Mouse (Mus musculus) neural tube, embryonic 14.5 days (tissue): ENCODE measurements at regions not wholly inside any gene's neighbourhood (a gene's known extent, or its start where the extent isn't known, plus 50 kb on each side); places are given as distances from the start of the nearest gene placed in this dataset.

Experiments used
- ATAC-seq: fragments of 200-750 bp; cut with Nextera tagmentation; 2 replicates; pipeline ENCODE4 v1.8.0; 2017; ENCODE audit warnings: low read depth, mild to moderate bottlenecking, moderate TSS enrichment, moderate library complexity
- H3K27ac ChIP-seq: fragments of 300-500 bp; sonication (generic); 2 replicates; pipeline ENCODE4 v1.5.1; 2014; ENCODE audit warnings: low read depth, mild to moderate bottlenecking, control low read depth, low read length, moderate library complexity, mixed read lengths
- H3K27me3 ChIP-seq: fragments of 300-500 bp; sonication (generic); 2 replicates; pipeline ENCODE4 v1.6.1; 2014; ENCODE audit warnings: low read length; ENCODE audit not compliant: control insufficient read depth, insufficient read depth
- H3K36me3 ChIP-seq: fragments of 300-500 bp; sonication (generic); 2 replicates; pipeline ENCODE4 v1.6.1; 2014; ENCODE audit warnings: low read length, mixed read lengths; ENCODE audit not compliant: control insufficient read depth, insufficient read depth
- H3K4me1 ChIP-seq: fragments of 300-500 bp; sonication (generic); 2 replicates; pipeline ENCODE4 v1.6.1; 2014; ENCODE audit warnings: low read length; ENCODE audit not compliant: control insufficient read depth, insufficient read depth
- H3K4me2 ChIP-seq: fragments of 300-500 bp; sonication (generic); 2 replicates; pipeline ENCODE4 v1.6.1; 2014; ENCODE audit warnings: mild to moderate bottlenecking, low read depth, low read length, control low read depth
- H3K4me3 ChIP-seq: fragments of 300-500 bp; sonication (generic); 2 replicates; pipeline ENCODE4 v1.5.1; 2014; ENCODE audit warnings: low read depth, low read length, control low read depth, mixed read lengths
- H3K9ac ChIP-seq: fragments of 300-500 bp; sonication (generic); replicated peaks from 2 replicates; pipeline ENCODE4 v1.6.1; 2014; ENCODE audit warnings: low read depth, mild to moderate bottlenecking, control low read depth, low read length, mixed read lengths
- H3K9me3 ChIP-seq: fragments of 300-500 bp; sonication (generic); 2 replicates; pipeline ENCODE4 v1.6.1; 2016; ENCODE audit warnings: low read length; ENCODE audit not compliant: control insufficient read depth
- WGBS: fragments of 180-500 bp; shearing (Covaris S2); extraction: QIAGEN DNeasy Blood & Tissue Kit; methylation state at CpG from one replicate; pipeline ENCODE4 v1.1.7; 2014; 5-methylcytosine and 5-hydroxymethylcytosine counted together

GRCm38 (mm10) chr4:150752151-150752550 is 100.2 kb upstream of the Slc45a1 start:
- WGBS, result 92% methylated on average over 8 of the region's 8 CpGs

DNA sequence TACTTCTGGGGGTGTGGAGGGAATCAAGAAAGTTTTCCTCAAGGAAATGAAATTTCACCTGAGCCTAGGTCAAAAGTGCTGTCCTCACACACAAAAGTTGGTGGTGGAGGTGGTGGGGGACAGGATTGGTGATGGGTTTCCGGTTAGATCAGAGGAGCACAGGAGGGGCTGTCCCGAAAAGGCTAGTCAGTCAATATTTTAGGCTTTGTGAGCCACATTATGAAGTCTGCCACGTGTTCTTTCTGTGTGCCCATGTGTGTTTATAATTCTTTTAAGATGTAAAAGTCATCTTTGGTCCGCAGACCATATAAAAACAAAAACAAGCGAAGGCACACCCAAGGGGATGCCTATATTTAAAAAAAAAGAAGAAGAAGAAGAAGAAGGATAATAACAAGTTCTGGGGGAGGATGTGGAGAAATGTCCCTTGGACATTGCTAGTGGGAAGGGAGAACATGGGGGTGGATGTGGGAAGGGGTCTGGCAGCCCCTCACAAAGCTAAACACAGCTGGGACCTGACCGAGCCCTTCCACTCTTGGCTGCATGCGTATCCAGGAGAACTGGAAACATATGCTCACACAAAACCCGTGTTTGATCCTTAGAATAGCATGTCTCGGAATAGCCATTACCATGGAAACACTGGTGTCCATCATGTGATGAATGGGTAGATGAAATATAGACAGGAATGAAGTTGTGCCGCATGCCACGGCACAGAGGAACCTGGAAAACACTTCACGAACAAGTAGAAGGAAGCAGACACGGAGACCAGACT is 98.7 kb upstream of the Slc45a1 start:
- H3K27me3 ChIP-seq, result no peaks in the 10 kb centered on the region
- no peak overlapping the region for H3K4me2 ChIP-seq
- no peak overlapping the region for H3K9ac ChIP-seq
- no peak for ATAC-seq
- no peaks in the 10 kb centered on the region for H3K36me3 ChIP-seq
- no peak overlapping the region for H3K27ac ChIP-seq
- WGBS, result 65% methylated on average over 13 of the region's 13 CpGs
- H3K4me1 ChIP-seq, result 0 out of 2 replicates have a peak, but pooled peaks cover 4% of the 10 kb centered on the region
- no peak overlapping the region for H3K4me3 ChIP-seq
- H3K9me3 ChIP-seq, result no peaks in the 10 kb centered on the region

More at GRCm38 (mm10) chr4:150752151-150752550, 100.2 kb upstream of the Slc45a1 start:
- no peak for ATAC-seq
- Histone ChIP-seq H3K4me2 (no peak overlapping the region), H3K9me3 (no peaks in the 10 kb centered on the region), H3K4me1 (0 out of 2 replicates have a peak, but pooled peaks cover 4% of the 10 kb centered on the region), H3K27me3 (no peaks in the 10 kb centered on the region), H3K36me3 (no peaks in the 10 kb centered on the region), H3K9ac (no peak overlapping the region), H3K4me3 (no peak overlapping the region), H3K27ac (no peak overlapping the region)

- no peaks in the 10 kb centered on the region for H3K36me3 ChIP-seq
- no peak overlapping the region for H3K27ac ChIP-seq
- no peak overlapping the region for H3K4me2 ChIP-seq
- 93% methylated on average over 8 of the region's 8 CpGs for WGBS
- no peaks in the 10 kb centered on the region for H3K9me3 ChIP-seq
- no peaks in the 10 kb centered on the region for H3K27me3 ChIP-seq
- no peak overlapping the region for H3K4me3 ChIP-seq
- H3K4me1 ChIP-seq, result 0 out of 2 replicates have a peak, but pooled peaks cover 4% of the 10 kb centered on the region
- no peak for ATAC-seq
- no peak overlapping the region for H3K9ac ChIP-seq
Observed at GRCm38 (mm10) chr4:150749066-150749465, 97.1 kb upstream of the Slc45a1 start.

DNA sequence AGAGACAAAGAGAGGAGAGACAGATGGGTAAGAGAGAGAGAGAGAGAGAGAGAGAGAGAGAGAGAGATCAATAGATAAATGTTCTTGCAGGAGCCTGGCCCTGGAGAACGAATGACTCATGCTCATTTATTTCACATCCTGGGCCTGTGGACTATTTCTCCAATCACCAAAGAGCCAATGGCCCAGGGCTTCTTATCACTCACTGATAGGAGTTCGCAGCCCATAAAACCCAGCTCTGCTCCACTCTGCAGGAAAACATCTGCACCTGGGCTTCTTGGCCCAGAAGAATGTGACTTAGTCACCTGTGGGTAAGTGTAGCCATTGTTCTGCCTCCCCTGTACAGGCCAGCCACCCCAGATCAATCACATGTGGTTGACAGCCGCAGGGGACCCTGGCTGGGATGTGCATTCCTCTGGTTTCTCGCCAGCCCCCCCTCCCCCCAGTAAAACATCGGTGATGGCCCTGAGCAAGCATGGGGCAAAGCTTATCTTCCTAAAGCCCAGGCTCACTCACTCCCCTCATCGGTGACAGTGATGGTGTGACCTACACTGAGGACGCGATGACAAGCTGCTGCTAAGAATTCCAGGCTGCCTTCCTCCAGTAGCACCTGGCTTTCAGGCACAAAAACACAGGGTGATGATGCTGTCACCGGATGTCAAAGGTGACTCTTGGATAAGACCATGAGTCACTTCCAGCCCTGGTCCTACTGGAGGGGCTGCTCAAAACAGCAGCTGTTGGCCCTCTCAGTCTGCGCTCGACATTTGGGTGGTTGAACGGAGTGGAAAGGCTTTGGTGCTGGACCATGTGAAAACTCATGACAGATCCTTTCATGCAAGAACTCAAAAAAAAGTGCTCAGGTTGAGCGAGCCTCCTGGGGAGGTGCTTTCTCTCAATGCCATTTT is 96.4 kb upstream of the Slc45a1 start:
- Histone ChIP-seq H3K27ac (no peak overlapping the region), H3K4me3 (no peak overlapping the region), H3K27me3 (no peaks in the 10 kb centered on the region), H3K4me2 (no peak overlapping the region), H3K4me1 (0 out of 2 replicates have a peak, but pooled peaks cover 4% of the 10 kb centered on the region), H3K9me3 (no peaks in the 10 kb centered on the region), H3K36me3 (no peaks in the 10 kb centered on the region), H3K9ac (no peak overlapping the region)
- 69% methylated on average over 13 of the region's 13 CpGs for WGBS
- no peak for ATAC-seq

GRCm38 (mm10) chr4:150746430-150746923 is 94.5 kb upstream of the Slc45a1 start:
- H3K9ac ChIP-seq, result no peak overlapping the region
- no peak overlapping the region for H3K4me3 ChIP-seq
- 88% methylated on average over 13 of the region's 13 CpGs for WGBS
- H3K9me3 ChIP-seq, result no peaks in the 10 kb centered on the region
- 0 out of 2 replicates have a peak, but pooled peaks cover 4% of the 10 kb centered on the region for H3K4me1 ChIP-seq
- no peak for ATAC-seq
- no peaks in the 10 kb centered on the region for H3K36me3 ChIP-seq
- H3K27ac ChIP-seq, result no peak overlapping the region
- H3K27me3 ChIP-seq, result no peaks in the 10 kb centered on the region
- no peak overlapping the region for H3K4me2 ChIP-seq

DNA sequence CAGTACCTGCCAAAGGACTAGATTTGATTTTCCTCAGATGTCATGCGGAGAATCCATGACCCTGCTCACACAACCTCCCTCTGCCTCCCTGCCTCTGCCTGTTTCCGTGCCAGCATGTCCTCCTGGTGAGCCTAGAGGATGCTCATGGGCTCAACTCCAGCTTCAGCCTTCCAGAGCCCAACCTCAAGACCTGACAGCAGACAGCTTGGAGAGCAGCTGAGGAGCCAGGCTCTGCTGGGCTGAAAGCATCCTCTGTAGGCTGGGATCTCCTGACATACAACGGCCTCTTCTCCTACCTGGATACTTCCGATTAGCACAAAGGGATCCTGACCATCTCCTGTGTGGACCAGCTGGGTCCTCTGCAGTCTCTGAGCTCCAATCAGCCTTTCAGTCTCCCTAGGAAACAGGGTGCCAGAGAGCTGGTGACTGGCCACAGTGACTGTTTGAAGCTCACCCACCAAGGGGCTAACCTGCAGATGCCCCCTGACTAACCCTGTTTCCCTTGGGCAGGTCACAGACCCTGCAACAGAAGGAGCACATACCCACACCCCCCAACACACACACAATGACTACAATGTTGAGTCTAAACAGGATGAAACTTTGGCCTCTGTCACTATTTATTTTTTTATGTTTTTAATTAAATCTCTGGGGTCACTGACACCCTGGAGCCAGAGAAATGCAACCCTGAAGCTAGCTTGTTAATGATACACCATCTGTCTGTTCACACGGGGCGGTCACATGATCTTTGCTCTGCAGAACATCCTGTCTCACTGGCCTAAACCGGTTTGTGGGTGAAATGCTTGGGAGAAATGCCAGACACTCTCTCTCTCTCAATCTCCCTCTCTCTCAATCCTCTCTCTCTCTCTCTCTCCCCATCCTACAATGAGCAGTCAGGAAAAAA is 93.8 kb upstream of the Slc45a1 start:
- no peaks in the 10 kb centered on the region for H3K27me3 ChIP-seq
- 53% methylated on average over 7 of the region's 7 CpGs for WGBS
- no peak overlapping the region for H3K4me2 ChIP-seq
- H3K4me3 ChIP-seq, result no peak overlapping the region
- H3K27ac ChIP-seq, result no peak overlapping the region
- no peaks in the 10 kb centered on the region for H3K36me3 ChIP-seq
- H3K4me1 ChIP-seq, result 0 out of 2 replicates have a peak, but pooled peaks cover 4% of the 10 kb centered on the region
- H3K9me3 ChIP-seq, result no peaks in the 10 kb centered on the region
- ATAC-seq, result no peak; the same call in 1 of the 2 replicates
- no peak overlapping the region for H3K9ac ChIP-seq

DNA sequence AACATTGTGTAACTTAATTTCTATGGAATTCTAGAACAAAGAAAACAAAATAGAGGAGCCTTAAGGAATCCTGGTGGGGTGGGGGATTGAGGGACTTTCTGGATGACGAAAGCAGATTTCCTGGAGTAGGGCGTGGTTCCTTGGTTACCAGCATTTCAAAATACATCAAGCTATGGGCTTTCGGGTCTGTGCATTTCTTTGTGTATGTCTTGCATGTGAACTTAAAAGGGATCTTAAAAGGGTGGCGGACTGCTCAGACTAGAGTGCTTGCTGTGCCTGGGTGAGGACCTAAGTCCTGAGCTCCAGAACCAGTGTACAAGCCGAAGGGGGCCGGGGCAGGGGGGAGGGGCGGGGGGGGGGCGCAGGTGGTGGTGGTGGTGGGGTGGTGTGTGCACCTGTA is 91.5 kb upstream of the Slc45a1 start:
- H3K4me2 ChIP-seq, result no peak overlapping the region
- WGBS, result 81% methylated on average over 8 of the region's 8 CpGs

GRCm38 (mm10) chr4:150743103-150743502 is 91.1 kb upstream of the Slc45a1 start:
- WGBS, result 28% methylated on average over 6 of the region's 6 CpGs
- Histone ChIP-seq H3K36me3 (no peaks in the 10 kb centered on the region), H3K4me3 (no peak overlapping the region), H3K27ac (no peak overlapping the region), H3K4me2 (no peak overlapping the region), H3K27me3 (no peaks in the 10 kb centered on the region), H3K9me3 (no peaks in the 10 kb centered on the region), H3K4me1 (0 out of 2 replicates have a peak, but pooled peaks cover under 1% of the 10 kb centered on the region), H3K9ac (no peak overlapping the region)
- no peak for ATAC-seq

More for the DNA sequence above, 91.5 kb upstream of the Slc45a1 start:
- Histone ChIP-seq H3K9ac (no peak overlapping the region), H3K36me3 (no peaks in the 10 kb centered on the region), H3K9me3 (no peaks in the 10 kb centered on the region), H3K27me3 (no peaks in the 10 kb centered on the region), H3K4me1 (0 out of 2 replicates have a peak, but pooled peaks cover 4% of the 10 kb centered on the region), H3K4me3 (no peak overlapping the region), H3K27ac (no peak overlapping the region)
- ATAC-seq, result no peak
